Mouse (Mus musculus) lung, postnatal 4 days (tissue): ENCODE data around the gene Tchh.
"Not testable (repeated sequence)": the region's sequence is repeated elsewhere in the genome, so short reads cannot be mapped to it uniquely, and the experiment has no call there.

Source experiments
- DNase-seq, 2 experiments: peaks; one replicate each; pipeline ENCODE4 v3.0.0; 2021

The Tchh gene

DNA sequence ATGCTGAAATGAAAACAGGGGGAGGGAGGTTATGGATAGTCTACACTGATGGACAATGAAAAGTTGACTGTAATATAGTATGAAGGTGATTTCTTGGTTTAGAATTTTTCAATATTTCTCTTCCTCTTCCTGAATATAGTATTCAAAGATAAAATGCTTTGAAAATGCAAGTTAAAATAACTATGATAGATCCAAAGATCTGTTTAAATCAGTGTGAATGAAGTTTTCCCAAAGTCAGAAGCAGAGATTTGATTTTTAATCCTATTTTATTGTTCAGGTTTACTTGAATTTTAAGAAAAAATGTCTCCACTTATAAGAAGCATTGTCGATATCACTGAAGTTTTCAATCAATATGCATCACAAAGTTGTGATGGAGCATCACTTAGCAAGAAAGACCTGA, at the start of gene Tchh:
Tchh (plus strand) TSS at position 301 of the 400 bp plus-strand sequence.
- DNase-seq, result no peak

DNA sequence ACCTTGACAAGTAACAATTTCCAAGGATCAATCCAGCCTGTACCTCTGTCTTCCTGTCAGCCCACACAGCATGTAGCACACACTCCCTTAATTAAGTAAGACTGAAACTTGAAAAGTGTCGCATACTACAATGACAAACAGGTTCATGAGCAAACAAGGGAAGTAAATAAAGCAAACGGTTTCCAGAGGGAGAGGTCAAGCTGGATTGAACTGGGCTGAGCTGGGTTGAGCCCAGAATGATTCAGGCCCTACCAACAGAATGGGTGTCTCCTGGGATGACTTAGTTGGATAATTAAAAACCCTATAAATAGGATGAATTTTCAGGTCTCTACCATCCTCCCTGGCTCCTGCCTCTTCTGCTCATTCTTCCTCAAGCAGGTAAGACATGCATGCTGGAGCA, 48.8 kb upstream of the Tchh start, which contains the start of gene Rptn:
Rptn (plus strand) TSS at position 334 of the 400 bp plus-strand sequence.
- DNase-seq, result no peak

DNA sequence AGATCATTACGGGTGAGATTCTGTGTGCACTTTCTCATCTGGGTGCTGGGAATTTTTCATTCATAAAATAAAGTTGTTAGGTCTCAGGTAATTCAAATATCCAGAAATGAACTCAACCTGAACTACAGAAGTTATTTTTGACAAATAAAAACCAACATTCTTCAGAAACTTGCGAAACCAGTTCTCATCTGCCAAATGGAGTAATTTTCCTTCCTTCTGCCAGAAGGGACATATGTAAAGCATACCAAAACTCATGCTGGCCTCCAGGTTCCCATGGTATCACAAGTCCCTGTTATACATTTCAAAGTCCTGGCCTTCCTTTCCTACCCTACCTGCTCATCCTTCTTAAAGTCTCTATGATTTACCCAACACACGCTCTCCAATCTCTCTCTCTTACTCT, 38.2 kb upstream of the Tchh start:
- DNase-seq, result no peak

DNA sequence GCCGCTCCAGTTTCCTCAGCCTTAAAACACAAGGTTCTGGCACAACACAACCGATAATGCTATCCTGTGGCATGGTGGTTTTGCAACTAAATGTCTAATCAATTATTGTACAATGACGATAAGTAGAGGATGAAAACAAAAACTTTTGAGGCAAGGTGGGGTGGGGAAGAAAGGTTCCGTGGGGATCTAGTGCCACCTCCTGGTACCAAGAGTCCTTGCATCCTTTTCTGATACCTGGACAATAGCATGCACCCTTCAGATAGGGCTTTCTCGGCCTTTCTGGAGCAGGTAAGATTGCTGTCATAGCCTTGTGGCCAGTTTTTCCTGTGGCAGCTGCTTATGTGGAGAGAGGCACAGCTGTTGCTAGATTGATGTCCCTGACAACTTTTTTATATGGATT, 35.1 kb upstream of the Tchh start:
- peak in 1 of 2 experiments; percentile 39 for DNase-seq

DNA sequence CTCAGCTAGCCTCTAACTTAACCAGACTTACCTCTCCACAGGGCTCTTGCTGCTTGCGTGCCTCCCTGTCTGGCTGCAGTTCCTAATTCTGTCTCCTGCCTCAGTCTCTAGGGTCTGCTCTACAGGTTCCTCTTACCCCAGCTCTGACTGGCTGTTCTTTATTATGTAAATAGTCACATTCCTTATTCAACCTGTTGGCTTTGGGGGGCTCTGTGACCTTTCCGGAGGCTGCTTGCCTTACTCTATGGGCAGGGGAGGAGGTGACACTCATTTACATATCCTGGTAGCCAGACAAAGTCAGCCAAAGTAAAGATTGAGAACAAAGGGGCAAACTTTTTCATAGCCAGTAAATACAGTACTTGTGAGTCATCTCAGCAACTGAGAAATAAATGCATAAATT, 30.2 kb upstream of the Tchh start:
- DNase-seq, result no peak

DNA sequence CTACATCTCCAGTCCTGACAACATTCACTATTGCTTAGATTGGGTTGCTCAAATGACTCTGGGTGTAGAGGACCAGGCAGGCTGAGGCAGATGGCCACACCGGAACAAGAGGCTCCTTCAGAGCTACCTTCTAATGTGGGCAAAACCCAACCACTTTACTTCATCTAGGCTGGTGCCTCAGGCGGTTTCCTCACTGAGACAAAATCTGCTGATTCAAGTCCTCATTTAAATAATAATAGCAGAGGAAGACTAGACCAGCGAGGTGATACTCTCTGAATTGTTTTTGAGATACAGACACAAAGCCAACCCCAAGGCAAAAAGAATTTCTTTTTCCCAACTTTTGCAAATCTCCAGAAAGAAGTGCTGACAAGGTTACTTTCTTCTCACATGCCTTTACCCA, 10.5 kb upstream of the Tchh start:
- no peak for DNase-seq

DNA sequence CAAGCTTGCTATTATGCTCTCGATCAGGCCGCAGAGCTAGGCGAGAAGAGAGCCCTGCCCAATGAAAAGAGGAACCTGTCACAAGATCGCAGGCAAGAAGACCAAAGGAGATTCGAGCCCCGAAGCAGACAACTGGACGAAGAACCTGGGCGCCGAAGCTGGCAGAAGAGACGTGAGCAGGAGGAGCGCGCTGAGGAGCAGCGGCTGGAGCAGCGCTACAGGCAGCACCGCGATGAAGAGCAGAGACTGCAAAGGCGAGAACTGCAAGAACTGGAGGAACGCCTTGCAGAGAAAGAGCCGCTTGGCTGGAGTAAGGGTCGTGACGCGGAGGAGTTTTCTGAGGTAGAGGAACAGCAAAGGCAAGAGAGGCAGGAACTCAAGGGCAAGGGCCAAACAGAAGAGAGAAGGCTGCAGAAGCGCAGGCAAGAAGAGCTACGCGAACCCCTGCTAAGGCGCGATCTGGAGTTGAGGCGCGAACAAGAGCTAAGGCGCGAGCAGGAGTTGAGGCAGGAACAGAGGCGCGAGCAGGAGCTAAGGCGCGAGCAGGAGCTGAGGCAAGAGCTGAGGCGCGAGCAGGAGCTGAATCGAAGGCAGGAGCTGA, 1.5 kb downstream of the Tchh start:
- DNase-seq, result peak; percentile 37 to 45

DNA sequence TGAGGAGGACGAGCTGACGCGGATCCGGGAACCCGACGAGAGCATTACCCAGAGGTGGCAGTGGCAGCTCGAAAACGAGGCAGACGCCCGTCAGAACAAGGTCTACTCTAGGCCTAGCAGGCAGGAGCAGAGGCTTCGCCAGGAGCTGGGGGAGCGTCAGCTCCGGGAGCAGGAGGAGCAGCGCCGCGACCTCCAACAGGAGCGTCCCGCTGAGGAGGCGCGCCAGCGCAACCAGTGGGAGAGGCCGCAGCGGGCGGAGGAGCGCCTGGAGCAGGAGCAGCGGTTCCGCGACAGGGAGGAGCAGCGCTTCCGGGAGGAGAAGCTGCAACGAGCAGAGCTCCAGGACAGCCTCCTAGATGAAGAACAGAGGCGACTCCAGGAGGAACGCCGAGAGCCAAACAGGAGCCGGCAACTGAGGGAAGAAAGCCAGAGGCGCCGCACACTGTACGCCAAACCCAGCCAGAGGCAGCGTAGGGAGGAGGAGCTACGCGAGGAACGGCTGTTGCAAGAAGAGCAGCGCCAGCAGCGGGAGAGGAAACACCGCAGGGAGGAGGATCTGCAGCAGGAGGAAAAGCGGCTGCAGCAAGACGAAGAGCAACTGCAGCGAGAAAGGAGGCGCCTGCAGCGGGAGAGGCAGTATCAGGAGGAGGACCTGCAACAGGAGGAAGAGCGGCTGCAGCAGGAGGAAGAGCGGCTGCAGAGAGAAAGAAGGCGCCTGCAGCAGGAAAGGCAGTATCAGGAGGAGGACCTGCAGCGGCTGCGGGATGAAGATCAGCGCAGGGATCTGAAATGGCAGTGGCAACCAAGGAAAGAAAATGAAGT, 2.4 kb downstream of the Tchh start:
- peak; percentile 76 to 86 for DNase-seq

DNA sequence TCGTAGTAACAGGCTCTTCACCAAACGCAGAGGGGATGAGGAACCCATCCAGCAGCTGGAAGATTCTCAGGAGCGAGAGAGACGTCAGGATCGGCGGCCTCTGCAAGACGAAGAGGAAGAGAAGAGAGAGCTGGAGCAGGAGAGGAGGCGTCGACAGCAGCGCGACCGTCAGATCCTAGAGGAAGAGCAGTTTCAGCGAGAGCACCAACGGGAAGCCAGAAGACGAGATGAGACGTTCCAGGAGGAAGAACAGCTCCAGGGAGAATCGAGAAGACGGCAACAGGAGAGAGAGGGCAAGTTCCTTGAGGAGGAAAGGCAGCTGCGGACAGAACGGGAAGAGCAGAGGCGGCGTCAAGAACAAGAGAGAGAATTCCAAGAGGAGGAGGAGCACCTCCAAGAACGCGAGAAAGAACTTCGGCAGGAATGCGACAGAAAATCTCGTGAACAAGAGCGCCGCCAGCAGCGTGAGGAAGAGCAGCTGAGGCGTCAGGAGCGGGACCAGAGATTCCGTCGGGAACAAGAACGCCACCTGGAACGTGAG, 3.1 kb downstream of the Tchh start:
- peak; percentile 27 to 42 for DNase-seq

DNA sequence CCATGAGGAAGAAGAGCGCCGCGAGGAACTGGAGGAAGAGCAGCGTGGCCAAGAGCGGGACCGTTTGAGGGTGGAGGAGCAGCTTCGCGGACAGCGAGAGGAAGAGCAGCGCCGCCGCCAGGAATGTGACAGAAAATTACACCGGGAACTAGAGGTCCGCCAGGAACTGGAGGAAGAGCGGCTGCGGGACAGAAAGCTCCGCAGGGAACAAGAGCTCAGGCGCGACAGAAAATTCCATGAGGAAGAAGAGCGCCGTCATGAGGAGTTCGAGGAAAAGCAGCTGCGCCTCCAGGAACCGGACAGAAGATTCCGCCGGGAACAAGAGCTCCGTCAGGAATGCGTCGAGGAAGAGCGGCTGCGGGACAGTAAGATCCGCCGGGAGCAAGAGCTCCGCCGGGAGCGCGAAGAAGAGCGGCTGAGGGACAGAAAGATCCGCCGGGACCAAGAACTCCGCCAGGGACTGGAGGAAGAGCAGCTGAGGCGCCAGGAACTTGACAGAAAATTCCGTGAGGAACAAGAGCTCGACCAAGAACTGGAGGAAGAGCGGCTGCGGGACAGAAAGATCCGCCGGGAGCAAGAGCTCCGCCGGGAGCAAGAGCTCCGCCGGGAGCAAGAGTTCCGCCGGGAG, 4.1 kb downstream of the Tchh start:
- peak; percentile 21 to 39 for DNase-seq

DNA sequence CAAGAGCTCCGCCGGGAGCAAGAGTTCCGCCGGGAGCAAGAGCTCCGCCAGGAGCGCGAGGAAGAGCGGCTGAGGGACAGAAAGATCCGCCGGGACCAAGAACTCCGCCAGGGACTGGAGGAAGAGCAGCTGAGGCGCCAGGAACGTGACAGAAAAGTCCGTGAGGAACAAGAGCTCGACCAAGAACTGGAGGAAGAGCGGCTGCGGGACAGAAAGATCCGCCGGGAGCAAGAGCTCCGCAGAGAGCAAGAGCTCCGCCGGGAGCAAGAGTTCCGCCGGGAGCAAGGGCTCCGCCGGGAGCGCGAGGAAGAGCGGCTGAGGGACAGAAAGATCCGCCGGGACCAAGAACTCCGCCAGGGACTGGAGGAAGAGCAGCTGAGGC, 4.6 kb downstream of the Tchh start:
- not testable (repeated sequence) for DNase-seq

DNA sequence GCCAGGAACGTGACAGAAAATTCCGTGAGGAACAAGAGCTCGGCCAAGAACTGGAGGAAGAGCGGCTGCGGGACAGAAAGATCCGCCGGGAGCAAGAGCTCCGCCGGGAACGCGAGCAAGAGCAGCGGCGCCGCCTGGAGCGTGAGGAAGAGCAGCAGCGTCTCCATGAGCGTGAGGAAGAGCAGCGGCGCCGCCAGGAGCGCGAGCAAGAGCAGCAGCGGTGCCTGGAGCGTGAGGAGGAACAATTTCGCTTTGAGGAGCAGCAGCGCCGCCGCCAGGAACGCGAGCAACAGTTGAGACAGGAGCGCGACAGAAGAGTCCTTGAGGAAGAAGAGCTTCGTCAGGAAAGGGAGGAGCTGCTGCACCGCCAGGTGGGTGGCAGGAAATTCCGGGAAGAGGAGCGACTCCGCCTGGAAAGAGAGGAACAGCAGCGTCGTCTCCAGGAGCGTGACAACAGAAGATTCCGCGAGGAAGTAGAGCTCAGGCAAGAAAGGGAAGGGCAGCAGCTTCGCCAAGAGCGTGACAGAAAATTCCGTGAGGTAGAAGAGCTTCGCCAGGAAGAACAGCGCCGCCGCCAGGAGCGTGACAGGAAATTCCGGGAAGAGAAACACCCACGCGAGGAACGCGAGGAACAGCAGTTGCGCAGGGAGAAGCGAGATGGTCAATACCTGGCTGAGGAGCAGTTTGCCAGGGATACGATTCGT, 5.2 kb downstream of the Tchh start:
- peak; percentile 64 to 78 for DNase-seq

DNA sequence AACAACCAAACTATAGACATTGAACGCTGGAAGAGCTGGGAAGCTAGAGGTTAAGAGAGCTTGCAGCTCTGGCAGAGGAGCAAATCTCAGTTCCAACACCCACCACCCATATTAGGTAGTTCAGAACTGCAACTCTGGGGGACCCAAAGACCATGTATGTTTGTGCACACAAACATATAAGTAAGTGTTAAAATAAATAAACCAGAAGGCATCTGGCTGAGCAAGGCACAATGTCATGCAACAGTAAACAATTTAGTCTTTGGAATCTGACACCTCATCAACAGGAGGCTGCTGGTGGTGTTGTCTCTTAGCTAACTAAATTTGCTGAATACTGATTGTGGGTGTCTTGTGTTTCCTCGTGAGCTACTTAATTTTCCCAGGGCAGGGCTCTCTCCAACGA, 24.4 kb downstream of the Tchh start:
- peak; percentile 9 to 35 for DNase-seq

DNA sequence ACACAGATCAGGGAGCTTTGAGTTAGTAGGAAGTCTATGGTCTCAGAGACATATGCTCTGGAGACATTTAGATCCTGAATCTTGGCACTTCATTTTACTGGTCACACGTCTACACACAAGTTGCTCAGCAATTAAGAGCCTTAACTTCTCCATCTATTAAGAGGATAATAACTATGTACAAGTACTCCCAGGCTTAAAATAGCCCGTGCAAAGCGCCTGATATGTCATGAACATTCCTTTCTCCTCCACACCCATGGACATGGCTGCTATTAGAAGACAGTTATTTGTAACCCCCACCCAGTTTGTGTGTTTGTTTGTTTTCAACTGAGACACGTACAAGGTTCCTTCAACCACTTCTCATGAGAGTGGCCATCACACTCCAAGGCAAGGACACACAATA, 25.0 kb downstream of the Tchh start:
- no peak for DNase-seq

DNA sequence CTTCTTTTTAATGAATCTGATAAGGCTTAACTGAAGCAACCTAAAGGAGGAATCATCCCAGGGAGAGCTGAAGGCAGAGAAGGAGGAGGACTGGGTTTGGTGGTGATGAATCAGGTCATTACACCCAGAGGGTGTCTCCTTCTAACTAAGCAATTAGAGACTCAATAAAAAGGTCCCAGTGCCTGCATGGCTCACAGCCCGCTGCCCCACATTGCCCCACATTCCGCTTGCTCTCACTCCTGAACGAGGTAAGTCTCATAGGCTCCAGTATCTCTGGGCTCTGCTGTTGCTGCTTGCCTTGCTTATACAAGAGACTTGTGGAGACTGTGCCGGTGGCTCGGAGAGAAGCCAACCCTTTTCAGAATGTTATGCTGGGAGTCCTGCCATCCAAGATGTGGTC, 26.4 kb downstream of the Tchh start, which contains the start of gene Tchhl1:
Tchhl1 (plus strand) TSS at position 194 of the 400 bp plus-strand sequence.
- no peak for DNase-seq

DNA sequence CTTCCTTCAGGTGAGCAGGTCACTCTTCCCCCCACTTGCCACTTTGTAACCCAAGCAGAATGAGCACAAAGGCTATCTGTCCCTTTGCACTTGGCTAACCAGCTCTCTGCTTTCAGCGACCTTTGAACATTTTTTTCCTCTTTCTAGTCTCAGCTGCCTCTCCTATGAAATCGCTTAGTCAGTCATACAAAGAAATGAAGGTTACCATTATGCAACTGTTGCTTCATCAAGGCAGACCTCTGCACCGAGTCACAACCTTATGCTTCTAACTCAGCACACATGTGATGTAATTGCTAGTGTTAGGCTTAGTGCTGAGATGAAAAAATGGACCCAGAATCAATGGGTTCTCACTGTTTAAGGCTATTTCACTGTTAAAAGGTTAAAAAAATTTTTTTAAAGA, 27.5 kb downstream of the Tchh start:
- no peak for DNase-seq

DNA sequence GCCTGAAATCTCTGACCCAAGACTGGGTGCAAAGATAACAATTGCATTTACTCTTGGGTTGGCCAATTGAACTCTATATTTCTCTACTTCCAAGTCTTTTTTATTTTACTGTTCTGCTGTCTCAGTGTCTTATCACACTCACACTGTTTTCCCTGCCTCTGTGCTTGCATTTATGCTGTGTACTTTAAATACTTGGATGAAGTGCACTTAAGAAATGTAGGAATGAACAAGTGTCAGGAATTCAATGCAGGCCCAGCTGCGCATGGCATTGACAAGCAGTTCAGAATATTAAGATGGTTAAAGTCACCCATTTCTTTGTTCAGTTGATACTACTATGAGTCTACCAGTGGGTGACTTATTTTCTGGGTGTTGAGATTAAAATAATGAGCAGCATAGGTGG, 37.9 kb downstream of the Tchh start:
- no peak for DNase-seq

DNA sequence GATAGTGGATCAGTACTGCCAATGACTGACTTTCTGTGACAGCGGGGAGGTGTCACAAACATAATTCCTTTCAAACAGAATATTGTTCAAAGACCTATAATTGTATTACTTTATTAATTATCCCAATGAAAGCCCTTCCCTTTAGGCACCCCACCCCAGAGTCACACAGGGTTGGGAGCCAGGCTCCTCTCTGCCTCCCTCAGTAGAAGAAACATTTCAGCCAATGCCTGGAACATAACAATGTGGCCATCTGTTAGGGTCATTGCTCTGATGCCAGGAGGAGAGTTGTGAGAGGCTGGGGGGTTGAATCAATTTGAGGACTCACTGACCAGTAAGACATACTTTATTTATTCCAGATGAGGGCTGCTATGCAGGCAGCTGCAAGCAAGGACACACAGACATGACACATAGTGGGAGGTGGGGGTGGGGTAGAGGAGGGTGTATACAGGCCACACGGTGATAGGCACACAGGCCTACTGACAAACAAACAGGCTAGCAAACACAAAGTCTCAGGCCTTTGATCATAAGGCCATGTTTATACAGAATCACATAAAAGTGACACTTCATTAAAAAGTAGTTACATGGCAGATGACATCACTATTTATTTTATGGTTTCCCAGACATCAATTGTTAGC, 40.0 kb downstream of the Tchh start:
- DNase-seq, result peak in 1 of 2 experiments; percentile 22

DNA sequence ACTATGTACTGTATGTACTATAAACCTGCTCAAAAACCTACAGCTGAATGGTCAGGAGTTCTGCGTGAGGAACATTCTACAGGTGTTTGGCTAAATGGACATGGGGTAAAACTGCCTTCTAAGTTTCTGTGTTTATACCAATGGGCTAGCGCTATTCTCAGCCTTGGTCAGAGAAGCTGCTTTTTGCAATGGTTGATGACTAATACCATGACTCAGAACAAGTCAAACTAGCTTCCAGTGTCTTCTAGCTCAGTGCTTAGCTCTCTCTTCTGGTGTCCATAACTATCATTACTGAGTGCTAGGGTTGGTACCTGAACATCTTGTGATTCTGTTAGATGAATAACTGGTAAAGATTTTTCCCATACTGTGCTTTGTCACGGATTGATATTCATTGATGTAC, 43.5 kb downstream of the Tchh start:
- DNase-seq, result no peak

DNA sequence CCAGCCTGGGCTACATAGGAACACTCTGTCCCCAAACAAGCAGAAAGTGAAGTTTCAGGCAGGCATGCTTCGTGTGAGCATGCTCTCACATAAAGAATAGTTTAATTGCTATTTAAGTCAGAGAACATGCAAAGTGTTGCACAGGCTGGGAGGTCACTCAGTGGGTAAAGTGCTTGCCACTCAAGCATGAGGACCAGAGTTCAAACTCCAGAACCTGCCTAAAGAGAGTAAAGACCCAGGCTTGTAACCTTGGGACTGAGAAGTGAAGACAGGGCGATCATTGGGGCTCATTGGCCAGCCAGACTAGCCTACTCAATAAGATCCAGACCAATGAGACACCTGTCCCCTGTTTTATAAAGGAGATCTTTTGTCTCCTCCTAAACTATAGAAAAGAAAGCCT, 46.4 kb downstream of the Tchh start:
- no peak for DNase-seq

DNA sequence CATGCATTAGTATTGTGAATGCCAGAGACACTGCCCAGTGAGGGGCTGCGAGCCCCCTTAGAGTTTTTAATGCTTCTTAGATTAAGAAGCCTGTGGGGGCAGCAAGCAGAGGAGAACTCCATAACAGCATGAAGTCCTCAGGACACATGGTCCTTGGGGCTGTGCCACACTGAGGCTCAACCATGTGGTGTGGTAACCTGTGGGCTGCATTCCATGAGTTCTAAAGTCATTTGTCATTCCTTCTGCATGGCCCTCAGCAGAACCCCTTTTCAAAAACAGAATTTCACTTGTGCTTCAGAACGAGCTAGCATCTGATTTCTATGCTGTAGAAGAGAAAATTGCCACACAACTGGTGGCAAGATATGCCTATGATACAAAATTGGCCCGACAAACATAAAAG, 50.0 kb downstream of the Tchh start:
- no peak for DNase-seq

DNA sequence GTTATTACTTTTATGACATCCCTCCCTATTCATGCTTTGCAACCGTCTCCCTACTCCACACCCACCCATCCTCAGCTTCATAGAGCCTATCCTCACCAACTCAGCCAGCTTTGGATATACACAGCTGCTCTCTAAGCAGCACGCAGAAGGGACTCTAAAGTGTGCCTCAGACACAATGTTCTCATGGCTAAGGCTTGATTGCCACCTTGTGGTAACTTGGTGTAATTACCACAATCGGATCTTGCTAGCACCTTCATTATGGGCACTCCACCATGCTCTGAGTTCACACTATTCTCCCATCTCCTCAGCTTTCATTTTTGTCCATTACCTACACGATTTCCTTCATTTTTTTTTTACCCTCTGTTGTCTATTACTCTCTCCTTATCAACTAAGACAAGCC, 51.9 kb downstream of the Tchh start:
- DNase-seq, result peak in 1 of 2 experiments; percentile 70

DNA sequence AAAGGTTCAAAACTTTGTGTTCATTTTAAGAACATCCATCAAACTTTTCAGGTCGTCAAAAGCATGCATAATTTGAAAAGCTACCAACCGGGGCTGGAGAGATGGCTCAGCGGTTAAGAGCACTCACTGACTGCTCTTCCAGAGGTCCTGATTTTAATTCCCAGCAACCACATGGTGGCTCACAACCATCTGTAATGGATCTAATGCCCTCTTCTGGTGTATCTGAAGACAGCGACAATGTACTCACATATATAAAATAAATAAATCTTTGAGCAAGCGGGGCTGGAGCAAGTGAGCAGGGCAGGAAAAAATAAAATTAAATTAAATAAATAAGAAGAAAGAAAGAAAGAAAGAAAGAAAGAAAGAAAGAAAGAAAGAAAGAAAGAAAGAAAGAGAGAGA, 52.6 kb downstream of the Tchh start:
- not testable (repeated sequence) for DNase-seq
